Mouse (Mus musculus) A20 (cell line): ENCODE measurements around the gene B130006D01Rik.
A peak's percentile ranks its signal among the peaks of the same experiment; 100 is the strongest.
"Not testable (repeated sequence)": the region's sequence is repeated elsewhere in the genome, so short reads cannot be mapped to it uniquely, and the experiment has no call there.

Source experiments
- DNase-seq: peaks from one replicate; pipeline ENCODE4 v3.0.0-alpha.2; 2011; ENCODE audit warnings: low read depth, low spot score

The B130006D01Rik gene

DNA sequence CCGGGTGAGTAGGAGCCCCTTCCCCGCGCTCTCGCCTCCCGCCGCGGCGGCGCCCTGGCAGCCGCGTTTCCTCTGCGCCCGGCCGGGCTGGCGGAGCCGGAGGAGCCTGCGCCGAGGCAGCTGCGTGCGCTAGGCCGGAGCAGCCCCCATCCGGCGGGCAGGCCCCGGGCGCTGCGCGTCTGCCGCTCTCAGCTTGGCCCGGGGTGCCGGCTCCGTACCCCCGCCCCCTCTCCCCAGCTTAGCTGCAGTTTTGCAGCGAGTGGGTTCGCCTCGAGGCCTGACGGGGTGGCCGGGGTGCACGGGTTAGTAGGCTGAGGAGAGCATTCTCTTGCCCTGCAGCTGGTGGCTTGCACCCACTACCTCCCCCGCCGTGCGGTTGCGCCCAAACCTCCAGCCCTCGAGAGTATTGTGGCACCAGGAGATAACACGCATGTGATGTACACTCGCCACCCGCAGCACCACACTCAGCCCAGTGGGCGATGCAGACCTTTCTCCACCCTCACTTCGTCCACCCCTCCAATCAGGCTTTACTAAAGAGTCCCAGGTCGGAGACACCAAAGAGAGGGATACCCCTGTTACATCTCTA is 10.1 kb upstream of the B130006D01Rik start:
- peak; percentile 77 for DNase-seq

GRCm38 (mm10) chr11:95713811-95714241 is 9.6 kb upstream of the B130006D01Rik start:
- DNase-seq = no peak

DNA sequence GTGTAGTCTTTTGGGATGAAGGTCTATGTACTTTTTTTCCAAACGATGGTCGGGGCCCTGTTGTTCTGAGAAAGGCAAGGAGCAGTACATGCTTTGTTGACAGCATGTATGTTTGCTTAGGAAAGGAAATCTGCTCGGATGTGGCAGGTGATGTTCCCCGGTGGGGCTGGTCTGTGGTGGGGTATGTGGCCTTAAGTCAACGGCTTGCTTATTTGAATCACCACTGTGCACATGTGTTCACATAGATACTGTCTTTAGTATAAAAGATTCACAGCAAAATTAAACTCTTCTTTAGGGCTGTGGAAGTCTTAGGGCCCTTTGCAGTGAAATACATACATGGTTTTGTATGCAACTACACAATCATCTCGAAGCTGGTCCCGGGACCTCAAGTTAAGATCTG is 9.0 kb upstream of the B130006D01Rik start:
- DNase-seq = no peak

DNA sequence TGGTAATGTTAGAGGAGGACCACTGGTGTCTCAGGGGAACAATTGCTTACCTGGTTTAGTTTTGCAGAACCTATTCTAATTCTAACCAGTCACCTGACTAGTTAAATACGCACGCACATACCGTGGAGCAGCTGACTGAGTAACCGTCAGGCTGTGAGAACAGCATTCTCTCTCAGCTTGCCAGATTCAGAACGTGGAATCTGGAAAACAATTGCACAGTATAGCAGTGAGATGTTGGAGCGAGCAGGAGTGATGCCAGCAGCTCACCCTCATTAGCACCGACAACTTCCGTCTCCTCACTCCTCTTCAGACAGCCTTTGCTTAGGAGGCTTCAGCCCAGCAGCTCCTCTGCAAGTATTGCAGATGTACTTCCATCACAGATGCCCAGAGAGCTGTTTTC is 7.3 kb upstream of the B130006D01Rik start:
- DNase-seq = no peak

GRCm38 (mm10) chr11:95719356-95719755 is 4.0 kb upstream of the B130006D01Rik start:
- no peak for DNase-seq

GRCm38 (mm10) chr11:95724466-95724865 is 1.1 kb downstream of the B130006D01Rik start:
- no peak for DNase-seq

DNA sequence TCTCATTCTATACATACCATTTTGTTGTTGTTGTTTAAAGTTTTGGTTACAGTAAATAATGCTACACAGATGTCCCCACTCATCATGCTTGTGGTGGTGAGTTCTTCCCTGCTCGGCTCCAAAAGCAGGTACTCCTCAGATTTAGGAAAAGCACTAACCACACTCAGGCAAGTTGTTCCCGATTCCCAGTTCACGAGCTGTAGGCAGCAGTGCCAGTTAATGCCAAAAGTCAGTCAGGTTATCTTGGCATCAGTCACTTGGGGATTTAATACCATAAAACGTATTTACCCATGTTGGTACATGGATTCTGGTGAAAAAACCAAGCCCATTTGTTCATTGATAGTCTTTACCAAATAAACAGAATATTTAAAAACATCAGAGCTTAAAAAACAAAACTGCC is 2.8 kb downstream of the B130006D01Rik start:
- DNase-seq = no peak

GRCm38 (mm10) chr11:95727947-95728346 is 4.6 kb downstream of the B130006D01Rik start:
- no peak for DNase-seq

DNA sequence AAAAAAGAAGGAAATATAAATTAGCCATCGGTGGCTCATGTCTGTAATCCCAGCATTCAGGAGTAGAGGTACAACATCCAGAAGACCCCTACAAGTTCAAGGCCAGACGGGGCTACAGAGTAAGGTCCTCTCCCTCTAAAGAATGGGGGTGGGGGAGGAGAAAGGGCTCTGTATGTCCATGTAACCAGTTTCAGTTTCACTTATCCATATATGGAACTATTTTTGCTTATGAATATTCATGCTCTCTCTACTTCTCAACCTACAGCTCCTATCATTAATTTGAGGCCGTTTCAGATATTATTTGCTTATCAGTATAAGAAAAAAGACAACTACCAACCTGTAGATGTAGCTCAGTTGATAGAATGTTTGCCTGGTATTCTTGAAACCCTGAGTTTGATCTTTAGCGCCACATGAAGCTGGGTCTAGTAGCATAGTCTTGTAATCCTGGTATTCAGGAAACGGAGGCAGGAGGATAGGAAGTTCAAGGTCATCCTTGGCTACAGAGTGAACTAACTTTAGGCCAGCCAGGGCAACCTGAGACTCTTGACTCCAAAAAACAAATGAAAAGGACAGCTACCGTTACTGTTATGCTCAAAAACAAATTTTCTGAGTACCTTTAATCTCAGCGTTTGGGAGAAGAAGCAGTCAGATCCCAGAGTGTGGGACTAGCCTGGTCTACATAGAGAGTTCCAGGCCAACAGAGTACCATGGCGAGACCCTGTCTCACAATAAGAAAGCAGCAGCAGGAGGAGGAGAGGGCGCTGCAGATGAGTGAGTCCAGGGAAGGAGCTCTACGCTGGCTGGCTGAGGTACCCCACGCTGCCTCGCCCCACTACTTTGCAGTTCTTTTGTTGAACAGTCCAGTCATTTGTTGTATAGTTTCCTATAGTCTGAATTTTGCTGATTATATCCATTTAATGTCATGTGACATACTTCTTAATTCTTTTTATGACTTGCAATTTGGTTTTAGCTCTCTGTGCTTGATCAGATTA is 5.8 kb downstream of the B130006D01Rik start:
- no peak for DNase-seq

DNA sequence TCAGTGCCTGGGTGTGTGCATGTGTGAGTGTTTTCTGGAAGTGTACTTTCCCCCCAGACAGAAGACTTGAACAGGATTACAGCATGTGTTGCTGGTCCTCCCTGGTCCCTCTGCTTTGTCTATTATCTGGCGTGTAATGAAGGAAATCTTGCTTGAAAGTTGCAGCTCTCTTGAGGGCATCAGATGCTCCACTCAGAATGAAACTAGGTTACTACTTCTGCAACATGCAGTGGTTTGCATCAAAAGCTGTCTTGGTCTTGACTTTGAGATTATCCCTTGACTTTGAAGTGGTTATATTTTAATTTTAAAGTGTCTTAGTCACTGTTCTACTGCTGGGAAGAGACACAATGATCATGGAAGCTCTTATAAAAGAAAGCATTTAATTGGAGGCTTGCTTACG is 11.1 kb downstream of the B130006D01Rik start:
- peak; percentile 43 for DNase-seq

GRCm38 (mm10) chr11:95737811-95738210 is 14.4 kb downstream of the B130006D01Rik start:
- no peak for DNase-seq

GRCm38 (mm10) chr11:95744521-95744920 is 21.1 kb downstream of the B130006D01Rik start:
- DNase-seq = no peak

DNA sequence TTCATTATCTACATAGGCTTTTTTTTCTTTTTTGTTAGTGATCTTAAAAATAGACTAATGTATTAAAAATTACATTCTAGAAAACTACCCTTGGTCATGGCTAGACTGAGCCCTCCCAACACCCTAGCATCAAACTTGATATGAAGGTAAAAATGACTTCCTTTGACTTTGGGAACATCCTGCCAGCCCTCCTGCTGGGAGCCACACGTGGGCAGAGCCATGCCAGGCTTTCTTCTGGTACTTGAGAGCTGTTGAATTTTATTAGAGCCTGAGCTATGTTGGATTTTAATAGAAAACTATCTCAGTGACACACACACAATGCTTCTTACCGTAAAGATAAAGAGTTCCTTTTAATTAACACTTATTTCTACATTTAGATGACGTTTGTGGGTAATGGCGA is 23.4 kb downstream of the B130006D01Rik start:
- no peak for DNase-seq

GRCm38 (mm10) chr11:95748331-95748730 is 24.9 kb downstream of the B130006D01Rik start:
- no peak for DNase-seq

DNA sequence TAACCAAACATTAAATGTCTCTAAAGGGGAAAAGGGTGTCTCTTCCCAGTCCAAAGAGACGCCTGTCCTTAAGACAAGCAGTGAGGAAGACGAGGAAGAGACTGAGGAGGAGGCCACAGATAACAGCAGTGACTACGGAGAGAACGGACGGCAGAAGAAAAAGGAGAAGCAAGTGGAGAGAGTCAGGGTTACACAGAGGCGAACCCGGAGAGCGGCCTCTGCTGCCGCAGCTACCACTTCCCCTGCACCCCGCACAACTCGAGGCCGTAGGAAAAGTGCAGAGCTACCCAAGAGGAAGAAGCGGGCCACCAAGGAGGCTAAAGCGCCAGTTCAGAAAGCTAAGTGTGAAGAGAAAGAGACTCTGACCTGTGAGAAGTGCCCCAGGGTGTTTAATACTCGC is 26.2 kb downstream of the B130006D01Rik start:
- no peak for DNase-seq

DNA sequence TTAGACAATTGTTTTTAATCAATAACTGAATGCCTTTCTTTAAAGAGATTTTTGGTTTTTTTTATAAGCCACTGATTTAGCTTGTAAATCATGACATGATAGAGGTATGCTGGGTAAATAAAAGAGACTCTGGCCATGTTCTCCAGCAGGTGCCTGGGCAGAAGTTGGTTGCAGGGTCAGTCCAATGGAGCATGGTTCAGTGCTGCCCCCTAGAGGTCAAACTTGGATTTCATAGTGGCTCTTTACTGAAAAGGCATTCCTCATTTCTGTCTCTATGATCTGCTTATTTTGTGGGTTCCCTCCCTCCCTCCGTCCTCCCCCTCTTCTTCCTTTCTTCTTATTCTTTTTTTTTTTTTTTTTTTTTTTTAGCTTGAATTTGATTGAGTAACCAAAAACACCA is 27.6 kb downstream of the B130006D01Rik start:
- DNase-seq = peak; percentile 68

DNA sequence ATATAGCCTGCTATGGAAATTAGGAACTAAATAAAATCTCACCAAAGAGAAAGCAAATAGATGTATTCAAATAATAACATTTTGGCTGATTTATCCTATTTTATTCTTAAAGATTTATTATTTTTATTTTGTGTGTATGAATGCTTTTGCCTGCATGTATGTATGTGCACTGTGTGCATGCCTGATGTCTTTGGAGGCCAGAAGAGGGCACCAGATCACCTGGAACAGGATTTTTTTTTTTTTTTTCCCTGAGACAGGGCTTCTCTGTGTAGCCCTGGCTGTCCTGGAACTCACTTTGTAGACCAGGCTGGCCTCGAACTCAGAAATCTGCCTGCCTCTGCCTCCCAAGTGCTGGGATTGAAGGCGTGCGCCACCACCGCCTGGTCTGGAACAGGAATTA is 31.8 kb downstream of the B130006D01Rik start:
- DNase-seq = not testable (repeated sequence)

DNA sequence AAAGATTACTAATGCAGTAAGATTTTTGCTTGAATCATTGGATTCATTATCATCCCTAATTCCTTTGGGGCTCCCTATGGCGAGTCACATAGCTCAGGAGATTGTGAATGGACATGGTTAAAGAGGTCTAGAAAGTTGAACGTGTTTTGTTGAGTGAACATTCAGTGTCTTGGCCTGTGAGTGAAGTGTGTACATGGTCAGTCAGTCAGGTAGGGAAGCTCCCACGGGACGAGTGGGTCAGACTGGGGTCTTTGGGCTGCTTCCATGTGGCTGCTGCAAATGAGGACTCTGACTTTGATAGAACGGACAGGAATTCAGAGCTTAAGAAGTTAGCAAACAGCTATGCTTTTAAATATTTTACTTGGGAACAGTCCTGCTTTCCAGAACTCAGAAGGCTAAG is 37.1 kb downstream of the B130006D01Rik start:
- no peak for DNase-seq

GRCm38 (mm10) chr11:95762996-95763395 is 39.6 kb downstream of the B130006D01Rik start:
- DNase-seq = no peak

GRCm38 (mm10) chr11:95764806-95765205 is 41.4 kb downstream of the B130006D01Rik start:
- no peak for DNase-seq

DNA sequence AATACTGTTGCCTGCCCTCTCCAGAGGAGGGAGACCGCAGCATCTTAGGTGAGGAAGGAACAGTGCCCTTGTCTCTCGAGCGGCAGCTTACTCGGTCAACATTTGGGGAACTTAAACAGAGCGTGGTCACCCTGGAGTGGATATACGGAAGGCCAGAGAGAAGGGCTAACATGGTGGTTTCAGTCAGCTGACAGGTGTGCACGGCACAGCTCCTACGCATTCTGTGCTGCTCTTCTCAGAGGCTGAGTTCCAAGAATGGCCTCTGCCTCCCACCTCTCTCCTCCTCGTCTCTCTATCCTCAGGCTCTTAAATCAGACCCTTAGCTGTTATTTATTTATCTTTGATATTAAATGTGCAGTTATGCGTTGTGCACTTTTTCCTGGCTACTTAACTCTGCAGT is 41.9 kb downstream of the B130006D01Rik start:
- no peak for DNase-seq

GRCm38 (mm10) chr11:95768244-95768643 is 44.9 kb downstream of the B130006D01Rik start:
- no peak for DNase-seq

DNA sequence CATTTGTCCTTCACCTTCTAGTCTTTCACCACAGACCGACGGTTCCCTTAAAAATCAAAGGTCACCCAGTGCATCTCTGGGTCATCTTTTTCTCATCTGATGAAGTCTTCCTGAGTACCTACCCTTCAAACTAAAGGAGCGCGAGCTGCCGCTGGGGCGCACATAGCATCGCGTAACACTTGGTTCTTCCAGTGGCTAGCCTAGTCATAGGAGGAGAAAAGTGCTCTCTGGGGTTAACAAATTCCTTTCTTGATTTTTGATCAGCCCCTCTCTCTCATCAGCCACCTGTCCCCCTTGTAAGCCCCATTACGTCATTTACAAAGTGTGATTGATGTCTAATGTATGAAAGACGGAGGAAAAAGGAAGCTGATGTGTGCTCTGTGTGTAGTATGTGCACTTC is 45.8 kb downstream of the B130006D01Rik start:
- no peak for DNase-seq
